Mouse (Mus musculus): ENCODE measurements around the gene Plekha6. TPM values are rescaled to one million over a fixed set of nuclear protein-coding genes. Genes with fewer than 3 reads are reported as not detected.
A peak's percentile ranks its signal among the peaks of the same experiment; 100 is the strongest.

Gene Plekha6
- polyA plus RNA-seq, 1 experiment: 0.12 TPM

DNA sequence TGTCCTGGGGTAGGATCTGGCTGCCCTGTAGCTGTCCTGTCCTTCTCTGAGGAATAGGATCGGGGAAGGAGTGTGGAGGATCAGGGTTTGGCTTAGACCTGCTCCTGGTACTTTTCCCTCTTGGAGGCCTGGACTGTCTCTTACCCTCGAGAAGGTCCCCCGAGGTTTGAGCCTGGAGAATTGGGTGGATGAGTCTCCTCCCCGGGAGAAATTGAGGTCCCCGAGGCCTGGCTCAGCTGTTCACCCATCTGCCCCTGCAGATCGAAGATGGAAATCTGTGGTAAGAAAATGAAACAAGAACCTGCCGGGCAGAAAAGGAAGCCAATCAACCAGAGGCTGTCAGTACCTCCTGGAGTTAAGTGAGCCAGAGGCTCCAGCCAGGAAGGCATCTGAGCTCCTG lies 45.5 kb downstream of the Plekha6 start:
- Histone ChIP-seq H3K27me3 (ENCODE audit: control insufficient read depth, insufficient read depth, insufficient read length) (no peaks in the 10 kb centered on the region), H3K4me3 (no peak overlapping the region), H3K79me2 (ENCODE audit: control insufficient read depth, insufficient read depth) (no peaks in the 10 kb centered on the region), H3K4me2 (ENCODE audit: low read depth) (no peak overlapping the region), H3ac (ENCODE audit: control insufficient read depth, insufficient read length) (no peak overlapping the region), H3K36me3 (ENCODE audit: control insufficient read depth, insufficient read depth) (no peaks in the 10 kb centered on the region)
- TF ChIP-seq SRF (IDR thresholded peaks at IDR 0.05; ENCODE audit: control insufficient read depth, insufficient read length, low read depth) (no peak), E2F4 (IDR thresholded peaks at IDR 0.05; ENCODE audit: insufficient read depth) (no peak), MYOD1 (IDR thresholded peaks at IDR 0.05; ENCODE audit: control insufficient read depth in 1 of 3, insufficient read length in 2 of 3, low read depth in 2 of 3) (no peak), POLR2A (IDR thresholded peaks at IDR 0.05; ENCODE audit: insufficient read length, low read depth) (no peak), TCF12 (IDR thresholded peaks at IDR 0.05; ENCODE audit: insufficient read depth, poor library complexity, severe bottlenecking) (no peak), USF1 (IDR thresholded peaks at IDR 0.05; ENCODE audit: low read depth) (no peak), POLR2AphosphoS2 (IDR thresholded peaks at IDR 0.05; ENCODE audit: insufficient read length, low read depth) (no peak), REST (IDR thresholded peaks at IDR 0.05; ENCODE audit: insufficient read depth, insufficient read length) (no peak), MAX (IDR thresholded peaks at IDR 0.05; ENCODE audit: low read depth) (no peak), TCF3 (IDR thresholded peaks at IDR 0.05; ENCODE audit: insufficient read length, low read depth) (no peak), CEBPB (IDR thresholded peaks at IDR 0.05; ENCODE audit: insufficient read depth, poor library complexity, severe bottlenecking) (no peak), MYOG (IDR thresholded peaks at IDR 0.05; ENCODE audit: control insufficient read depth in 1 of 3, insufficient read depth in 1 of 3, insufficient read length in 2 of 3, low read depth in 2 of 3) (no peak)

DNA sequence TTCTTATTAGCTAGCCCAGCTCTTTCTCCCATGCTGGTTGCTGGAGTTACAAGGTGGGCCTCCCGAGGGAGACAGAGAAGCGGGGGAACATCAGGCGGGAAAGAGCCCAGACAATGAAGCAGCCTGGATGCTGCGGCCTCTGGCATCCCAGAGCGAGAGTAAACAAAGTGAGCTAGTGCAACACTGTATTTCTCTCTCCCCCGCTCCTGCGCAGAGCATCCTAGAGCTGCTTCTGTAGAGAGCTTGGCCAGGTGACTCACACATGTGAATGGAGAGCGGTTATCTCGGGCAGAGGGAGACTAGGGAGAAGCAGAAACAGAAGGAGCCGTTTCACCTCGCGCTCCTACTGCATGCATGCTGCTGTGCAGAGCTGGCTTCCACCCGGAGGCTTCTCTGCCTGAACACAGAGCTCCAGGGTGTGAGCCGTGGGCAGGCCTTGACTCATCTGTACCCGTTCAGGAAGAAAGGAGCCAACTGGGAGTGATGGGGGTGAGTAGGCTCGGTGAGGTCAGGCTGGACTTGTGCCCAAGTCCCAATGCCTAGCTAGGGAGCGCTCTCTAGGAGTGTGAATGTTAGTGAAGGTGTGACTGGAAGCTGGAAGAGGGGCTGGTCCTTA lies 46.0 kb downstream of the Plekha6 start:
- Histone ChIP-seq H3K79me2 (ENCODE audit: control insufficient read depth, insufficient read depth) (no peaks in the 10 kb centered on the region), H3K27me3 (ENCODE audit: control insufficient read depth, insufficient read depth, insufficient read length) (no peaks in the 10 kb centered on the region), H3K36me3 (ENCODE audit: control insufficient read depth, insufficient read depth) (no peaks in the 10 kb centered on the region), H3K4me2 (ENCODE audit: low read depth) (peak overlapping the region; percentile 34), H3ac (ENCODE audit: control insufficient read depth, insufficient read length) (no peak overlapping the region), H3K4me3 (no peak overlapping the region)
- no peak for TF ChIP-seq MYOG (IDR thresholded peaks at IDR 0.05; ENCODE audit: control insufficient read depth in 1 of 3, insufficient read depth in 1 of 3, insufficient read length in 2 of 3, low read depth in 2 of 3)
- no peak for TF ChIP-seq TCF12 (IDR thresholded peaks at IDR 0.05; ENCODE audit: insufficient read depth, poor library complexity, severe bottlenecking)
- no peak for TF ChIP-seq TCF3 (IDR thresholded peaks at IDR 0.05; ENCODE audit: insufficient read length, low read depth)
- no peak for TF ChIP-seq USF1 (IDR thresholded peaks at IDR 0.05; ENCODE audit: low read depth)
- no peak for TF ChIP-seq POLR2A (IDR thresholded peaks at IDR 0.05; ENCODE audit: insufficient read length, low read depth)
- no peak for TF ChIP-seq POLR2AphosphoS2 (IDR thresholded peaks at IDR 0.05; ENCODE audit: insufficient read length, low read depth)
- no peak for TF ChIP-seq E2F4 (IDR thresholded peaks at IDR 0.05; ENCODE audit: insufficient read depth)
- TF ChIP-seq MAX (IDR thresholded peaks at IDR 0.05; ENCODE audit: low read depth): no peak
- TF ChIP-seq REST (IDR thresholded peaks at IDR 0.05; ENCODE audit: insufficient read depth, insufficient read length): no peak
- no peak for TF ChIP-seq SRF (IDR thresholded peaks at IDR 0.05; ENCODE audit: control insufficient read depth, insufficient read length, low read depth)
- TF ChIP-seq MYOD1 (IDR thresholded peaks at IDR 0.05; ENCODE audit: control insufficient read depth in 1 of 3, insufficient read length in 2 of 3, low read depth in 2 of 3): no peak

DNA sequence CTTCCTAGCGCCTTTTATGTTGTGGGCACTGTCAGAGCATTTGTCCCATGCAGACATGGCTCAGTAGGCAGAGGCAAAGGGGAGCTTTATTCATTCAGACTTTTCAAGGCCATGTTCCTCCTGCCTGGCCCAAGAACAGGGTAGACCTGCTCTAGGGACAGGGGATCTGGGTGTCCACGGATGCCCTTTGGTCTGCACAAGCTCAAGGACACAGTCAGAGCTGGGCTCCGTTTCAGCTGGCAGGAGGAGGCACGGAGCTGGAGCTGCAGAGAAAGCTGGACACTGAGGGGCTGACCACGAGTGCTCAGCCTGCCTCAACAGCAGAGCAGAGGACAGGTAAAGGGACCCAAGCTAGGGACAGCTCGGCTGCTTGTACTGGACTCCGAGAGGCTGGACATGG lies 46.8 kb downstream of the Plekha6 start:
- Histone ChIP-seq H3K36me3 (ENCODE audit: control insufficient read depth, insufficient read depth) (no peaks in the 10 kb centered on the region), H3K79me2 (ENCODE audit: control insufficient read depth, insufficient read depth) (no peaks in the 10 kb centered on the region), H3K27me3 (ENCODE audit: control insufficient read depth, insufficient read depth, insufficient read length) (no peaks in the 10 kb centered on the region), H3K4me3 (no peak overlapping the region), H3K4me2 (ENCODE audit: low read depth) (no peak overlapping the region), H3ac (ENCODE audit: control insufficient read depth, insufficient read length) (no peak overlapping the region)
- no peak for TF ChIP-seq E2F4 (IDR thresholded peaks at IDR 0.05; ENCODE audit: insufficient read depth)
- no peak for TF ChIP-seq MYOD1 (IDR thresholded peaks at IDR 0.05; ENCODE audit: control insufficient read depth in 1 of 3, insufficient read length in 2 of 3, low read depth in 2 of 3)
- no peak for TF ChIP-seq TCF12 (IDR thresholded peaks at IDR 0.05; ENCODE audit: insufficient read depth, poor library complexity, severe bottlenecking)
- no peak for TF ChIP-seq USF1 (IDR thresholded peaks at IDR 0.05; ENCODE audit: low read depth)
- no peak for TF ChIP-seq POLR2AphosphoS2 (IDR thresholded peaks at IDR 0.05; ENCODE audit: insufficient read length, low read depth)
- no peak for TF ChIP-seq MAX (IDR thresholded peaks at IDR 0.05; ENCODE audit: low read depth)

DNA sequence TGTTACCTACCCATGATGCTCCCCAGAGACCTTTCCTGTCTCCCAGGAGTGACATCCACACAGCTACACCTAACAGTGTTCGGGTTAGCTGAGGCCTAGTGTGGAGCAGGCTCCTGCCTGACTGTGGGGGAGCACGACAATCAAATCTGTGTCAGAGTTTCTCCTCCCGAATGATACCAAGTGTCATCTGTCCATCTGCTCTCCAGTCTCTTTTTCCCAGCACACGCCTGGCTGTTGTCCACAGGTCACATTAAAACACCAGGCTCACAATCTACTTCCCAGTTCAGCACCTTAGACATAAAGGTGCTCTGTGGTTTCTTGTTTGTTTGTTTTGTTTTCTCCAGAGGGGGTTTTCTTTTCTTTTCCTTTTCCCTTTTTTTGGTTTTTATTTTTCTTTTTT lies 48.3 kb downstream of the Plekha6 start:
- H3K79me2 ChIP-seq (ENCODE audit: control insufficient read depth, insufficient read depth): no peaks in the 10 kb centered on the region
- H3K36me3 ChIP-seq (ENCODE audit: control insufficient read depth, insufficient read depth): no peaks in the 10 kb centered on the region
- H3ac ChIP-seq (ENCODE audit: control insufficient read depth, insufficient read length): no peak overlapping the region
- TF ChIP-seq TCF12 (IDR thresholded peaks at IDR 0.05; ENCODE audit: insufficient read depth, poor library complexity, severe bottlenecking): no peak
- TF ChIP-seq TCF3 (IDR thresholded peaks at IDR 0.05; ENCODE audit: insufficient read length, low read depth): no peak
- H3K4me3 ChIP-seq: no peak overlapping the region
- H3K4me2 ChIP-seq (ENCODE audit: low read depth): no peak overlapping the region
- H3K27me3 ChIP-seq (ENCODE audit: control insufficient read depth, insufficient read depth, insufficient read length): no peaks in the 10 kb centered on the region

DNA sequence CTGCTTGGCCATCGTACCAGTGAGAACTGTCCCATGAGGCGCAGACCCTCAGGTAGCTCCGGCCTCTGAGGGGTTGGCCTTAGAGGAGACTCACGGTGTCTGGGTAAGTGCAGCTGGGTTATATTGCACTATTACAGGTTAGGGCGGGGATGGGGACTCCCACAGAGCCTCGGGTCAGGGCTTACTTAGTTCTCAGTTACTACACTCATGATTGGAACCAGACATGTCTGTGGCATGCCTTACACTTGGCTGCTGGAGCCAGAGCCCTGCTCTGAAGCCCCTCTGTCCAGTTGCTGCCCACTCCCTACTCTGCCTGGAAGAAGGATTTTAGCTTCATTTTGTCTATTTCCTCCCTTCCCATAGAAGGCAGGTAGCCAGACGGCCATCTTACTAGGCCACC lies 49.1 kb downstream of the Plekha6 start:
- no peak overlapping the region for H3ac ChIP-seq (ENCODE audit: control insufficient read depth, insufficient read length)
- no peaks in the 10 kb centered on the region for H3K27me3 ChIP-seq (ENCODE audit: control insufficient read depth, insufficient read depth, insufficient read length)
- H3K79me2 ChIP-seq (ENCODE audit: control insufficient read depth, insufficient read depth): no peaks in the 10 kb centered on the region
- H3K36me3 ChIP-seq (ENCODE audit: control insufficient read depth, insufficient read depth): no peaks in the 10 kb centered on the region
- no peak overlapping the region for H3K4me2 ChIP-seq (ENCODE audit: low read depth)
- no peak overlapping the region for H3K4me3 ChIP-seq
- no peak for TF ChIP-seq REST (IDR thresholded peaks at IDR 0.05; ENCODE audit: insufficient read depth, insufficient read length)
- no peak for TF ChIP-seq CEBPB (IDR thresholded peaks at IDR 0.05; ENCODE audit: insufficient read depth, poor library complexity, severe bottlenecking)
- no peak for TF ChIP-seq USF1 (IDR thresholded peaks at IDR 0.05; ENCODE audit: low read depth)
- TF ChIP-seq TCF3 (IDR thresholded peaks at IDR 0.05; ENCODE audit: insufficient read length, low read depth): no peak
- no peak for TF ChIP-seq MAX (IDR thresholded peaks at IDR 0.05; ENCODE audit: low read depth)

Data from myocyte (in vitro differentiated cells).